8 mouse cellular contexts compared by ENCODE assay signal in the genomic region with DNA sequence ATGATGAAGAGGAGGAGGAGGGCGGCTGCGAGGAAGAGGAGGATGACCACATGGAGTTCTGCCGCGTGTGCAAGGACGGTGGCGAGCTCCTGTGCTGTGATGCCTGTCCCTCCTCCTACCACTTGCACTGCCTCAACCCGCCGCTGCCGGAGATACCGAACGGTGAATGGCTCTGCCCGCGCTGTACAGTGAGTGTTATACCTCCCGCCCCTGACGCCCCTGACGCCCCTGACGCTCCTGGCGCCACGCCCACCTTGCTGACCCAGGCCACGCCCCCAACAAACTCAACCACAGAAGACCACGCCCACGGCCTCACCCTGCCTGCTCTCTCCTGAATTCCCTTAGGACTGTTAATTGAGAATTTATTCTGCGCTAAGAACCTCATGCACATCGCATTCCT. TPM values are rescaled to one million over a fixed set of nuclear protein-coding genes. Genes with fewer than 3 reads are reported as not detected.
DNase-seq lines count a peak whose midpoint lies in the region; ATAC-seq and TF ChIP-seq lines count a peak whose summit lies in the region.

No protein-coding gene starts in this region.

- H3K9me3 ChIP-seq in erythroblast, embryonic 14.5 days (ENCODE audit: control insufficient read depth, low read length), result no peaks in the 10 kb centered on the region
- H3K9me3 ChIP-seq in hindbrain, embryonic 15.5 days, result no peaks in the 10 kb centered on the region
- no peaks in the 10 kb centered on the region for H3K9me3 ChIP-seq in stomach, postnatal 0 days (ENCODE audit: control insufficient read depth, low read length)

- DNase-seq in c-Kit-positive CD71-positive TER-119-negative erythroid progenitor cells, embryonic 14.5 days (ENCODE audit: low read depth), result peak; percentile 31
- peak; percentile 47 for DNase-seq in lung, postnatal 10 days
- DNase-seq in stomach, postnatal 0 days (ENCODE audit: low spot score), result peak; percentile 74
- DNase-seq in gastrocnemius, postnatal 4 days (ENCODE audit: low spot score in 2 of 2), result no peak
- no peak for DNase-seq in T-cell, adult 2 months (ENCODE audit: low spot score)

- H3K4me3 ChIP-seq in erythroblast, embryonic 14.5 days (replicated peaks), result peak overlapping the region; percentile 25
- H3K4me3 ChIP-seq in hindbrain, embryonic 15.5 days, result no peak overlapping the region
- no peak overlapping the region for H3K4me3 ChIP-seq in stomach, postnatal 0 days (ENCODE audit: low read depth, low read length)

- H3K27me3 ChIP-seq in erythroblast, embryonic 14.5 days (ENCODE audit: control insufficient read depth), result peaks cover 4% of the 10 kb centered on the region
- H3K27me3 ChIP-seq in hindbrain, embryonic 15.5 days, result 0 out of 2 replicates have a peak, but pooled peaks cover 12% of the 10 kb centered on the region
- no peaks in the 10 kb centered on the region for H3K27me3 ChIP-seq in stomach, postnatal 0 days (ENCODE audit: control insufficient read depth, insufficient read depth, low read length)

- peak overlapping the region; percentile 12; the same call in 1 of the 2 replicates for H3K4me2 ChIP-seq in hindbrain, embryonic 15.5 days
- H3K4me2 ChIP-seq in stomach, postnatal 0 days (replicated peaks; ENCODE audit: low read depth), result peak overlapping the region; percentile 14

- 3% methylated on average over 23 of the region's 24 CpGs for WGBS in hindbrain, embryonic 15.5 days
- 1% methylated on average over 23 of the region's 24 CpGs for WGBS in stomach, postnatal 0 days

- no peak overlapping the region for H3K9ac ChIP-seq in hindbrain, embryonic 15.5 days
- H3K9ac ChIP-seq in stomach, postnatal 0 days (ENCODE audit: low read length), result no peak overlapping the region

- peaks cover 7% of the 10 kb centered on the region for H3K4me1 ChIP-seq in erythroblast, embryonic 14.5 days (ENCODE audit: control insufficient read depth)
- H3K4me1 ChIP-seq in hindbrain, embryonic 15.5 days (replicated peaks), result peaks cover 18% of the 10 kb centered on the region
- no peaks in the 10 kb centered on the region for H3K4me1 ChIP-seq in stomach, postnatal 0 days (replicated peaks; ENCODE audit: control insufficient read depth, insufficient read depth)

- ATAC-seq in erythroblast, adult 5-6 weeks (replicated peaks; ENCODE audit: low FRiP score, poor library complexity, severe bottlenecking), result no peak
- no peak for ATAC-seq in hindbrain, embryonic 15.5 days (ENCODE audit: low FRiP score, low read depth)
- ATAC-seq in stomach, postnatal 0 days (ENCODE audit: low FRiP score, low TSS enrichment), result 0 out of 2 replicates have a peak, but pooled peaks have one; percentile 41

- TF ChIP-seq CTCF in stomach, postnatal 0 days (IDR thresholded peaks at IDR 0.05; ENCODE audit: low read depth), result no peak

- no peak for TF ChIP-seq EP300 in stomach, postnatal 0 days (optimal IDR thresholded peaks at IDR 0.05)

- no peaks in the 10 kb centered on the region for H3K36me3 ChIP-seq in erythroblast, embryonic 14.5 days (ENCODE audit: control insufficient read depth)
- peaks cover 24% of the 10 kb centered on the region for H3K36me3 ChIP-seq in hindbrain, embryonic 15.5 days
- no peaks in the 10 kb centered on the region for H3K36me3 ChIP-seq in stomach, postnatal 0 days (ENCODE audit: control insufficient read depth, insufficient read depth, low read length)

- no peak overlapping the region for H3K27ac ChIP-seq in hindbrain, embryonic 15.5 days (replicated peaks)
- H3K27ac ChIP-seq in stomach, postnatal 0 days (replicated peaks), result no peak overlapping the region

RNA-seq across cellular contexts. Expression of gene Chd5, which starts 22.4 kb away (rescaled TPM):
- polyA plus RNA-seq in erythroblast, embryonic 14.5 days (2012), result under 0.01 and 0.02 TPM in 2 replicates
- not detected in 2 replicates for total RNA-seq in erythroblast, adult 5-6 weeks (2015; ENCODE audit: low replicate concordance)
- 0.09 TPM in 1 of 2 replicates, not detected in the other for total RNA-seq in erythroblast, adult 5-6 weeks (2017; ENCODE audit: low replicate concordance)
- polyA plus RNA-seq in hindbrain, embryonic 15.5 days (2015; fragmentation: Nextera tagmentation; extraction: Ambion mirVana), result 57.4 and 61.8 TPM in 2 replicates
- polyA plus RNA-seq in stomach, postnatal 0 days (2015; fragmentation: Nextera tagmentation; extraction: Ambion mirVana), result 1.3 and 1.9 TPM in 2 replicates
- total RNA-seq in gastrocnemius, postnatal 4 days (2021), result under 1 TPM; 0.18 to 0.27 TPM

RNA-seq across cellular contexts. Expression of gene Rpl22, which starts 35.3 kb away (rescaled TPM):
- 13.4 and 13.6 TPM in 2 replicates for polyA plus RNA-seq in erythroblast, embryonic 14.5 days (2012)
- 338 and 340 TPM in 2 replicates for total RNA-seq in erythroblast, adult 5-6 weeks (2015; ENCODE audit: low replicate concordance)
- 322 and 331 TPM in 2 replicates for total RNA-seq in erythroblast, adult 5-6 weeks (2017; ENCODE audit: low replicate concordance)
- 135 and 176 TPM in 2 replicates for polyA plus RNA-seq in hindbrain, embryonic 15.5 days (2015; fragmentation: Nextera tagmentation; extraction: Ambion mirVana)
- 351 and 372 TPM in 2 replicates for polyA plus RNA-seq in stomach, postnatal 0 days (2015; fragmentation: Nextera tagmentation; extraction: Ambion mirVana)
- 100 to 1,000 TPM; 405 to 428 TPM for total RNA-seq in gastrocnemius, postnatal 4 days (2021)

RNA-seq across cellular contexts. Expression of gene Rnf207, which starts 42.1 kb away (rescaled TPM):
- 0.01 TPM in 1 of 2 replicates, not detected in the other for polyA plus RNA-seq in erythroblast, embryonic 14.5 days (2012)
- 0.19 TPM in 1 of 2 replicates, not detected in the other for total RNA-seq in erythroblast, adult 5-6 weeks (2015; ENCODE audit: low replicate concordance)
- not detected in 2 replicates for total RNA-seq in erythroblast, adult 5-6 weeks (2017; ENCODE audit: low replicate concordance)
- 8.6 and 8.8 TPM in 2 replicates for polyA plus RNA-seq in hindbrain, embryonic 15.5 days (2015; fragmentation: Nextera tagmentation; extraction: Ambion mirVana)
- polyA plus RNA-seq in stomach, postnatal 0 days (2015; fragmentation: Nextera tagmentation; extraction: Ambion mirVana), result 0.40 and 0.46 TPM in 2 replicates
- total RNA-seq in gastrocnemius, postnatal 4 days (2021), result under 1 TPM in 1 of 2 experiments, not detected in 1; 0.32 TPM

Comparison
In these comparisons a context has a peak if more than half of its experiments do, and no peak if none do; other contexts are left out.
1. DNase-seq: peak in c-Kit-positive CD71-positive TER-119-negative erythroid progenitor cells, embryonic 14.5 days (single experiment), lung, postnatal 10 days (single experiment) and stomach, postnatal 0 days (single experiment); none in gastrocnemius, postnatal 4 days (0 of 2) and T-cell, adult 2 months (single experiment).
2. RNA of gene Chd5, which starts 22.4 kb away (polyA plus RNA-seq): 57.4 to 61.8 TPM in hindbrain, embryonic 15.5 days; 1.3 to 1.9 TPM in stomach, postnatal 0 days and under 0.01 to 0.02 TPM in erythroblast, embryonic 14.5 days; every median in the first group is over 10 times any median in the second.